Mouse (Mus musculus): ENCODE results near the gene Shisa8.

Shisa8 gene

GRCm38 (mm10) chr15:82223251-82223650 is 10.6 kb upstream of the Shisa8 start:
- DNase-seq (ENCODE audit: low read depth, low spot score), result no peak

- DNase-seq (ENCODE audit: low read depth, low spot score), result peak; percentile 33
Observed at GRCm38 (mm10) chr15:82221104-82221860, 8.7 kb upstream of the Shisa8 start.

GRCm38 (mm10) chr15:82220003-82220675 is 7.5 kb upstream of the Shisa8 start:
- no peak for DNase-seq (ENCODE audit: low read depth, low spot score)

DNA sequence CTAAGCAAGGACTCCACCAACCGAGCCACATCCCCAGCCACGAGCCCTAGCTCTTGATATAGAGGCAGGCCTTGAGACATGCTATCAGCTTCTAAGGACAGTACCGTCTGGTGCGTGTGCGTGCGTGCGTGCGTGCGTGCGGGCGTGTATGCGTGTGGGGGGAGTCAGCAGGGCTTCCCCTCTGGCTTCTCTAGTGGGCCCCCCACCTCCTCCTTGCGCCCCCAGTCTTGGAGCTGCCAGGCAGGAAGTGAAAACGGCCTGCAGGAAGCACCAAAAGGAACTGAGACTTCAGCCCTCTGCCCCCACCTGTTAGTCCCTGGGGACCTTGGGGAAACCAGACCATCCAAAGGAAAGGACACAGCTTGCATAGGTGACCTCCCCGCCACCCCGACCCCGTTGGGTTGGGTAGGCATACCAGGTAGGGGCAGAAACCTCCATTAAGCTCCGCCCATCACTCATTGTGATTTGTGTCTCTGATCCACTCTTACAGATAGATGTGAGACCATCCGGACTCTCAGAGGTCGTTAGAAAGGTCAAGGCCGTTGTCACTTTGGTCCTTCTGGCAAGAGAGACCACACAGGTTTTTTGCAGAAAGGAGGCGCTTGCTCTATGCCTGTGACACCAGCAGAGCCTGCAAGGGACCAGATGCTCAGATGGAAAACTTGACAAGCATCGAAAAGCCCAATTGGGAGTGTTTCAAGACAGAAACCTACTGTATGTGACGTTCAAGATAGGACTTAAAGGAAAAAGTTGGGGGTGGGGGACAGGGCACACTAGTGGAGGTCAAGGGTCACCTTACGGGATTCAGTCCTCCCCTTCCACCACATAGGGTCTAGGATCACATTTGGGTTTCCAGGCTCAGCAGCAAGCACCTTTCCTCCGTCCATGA is 6.4 kb upstream of the Shisa8 start:
- DNase-seq (ENCODE audit: low read depth, low spot score), result no peak

GRCm38 (mm10) chr15:82217980-82218379 is 5.4 kb upstream of the Shisa8 start:
- no peak for DNase-seq (ENCODE audit: low read depth, low spot score)

DNA sequence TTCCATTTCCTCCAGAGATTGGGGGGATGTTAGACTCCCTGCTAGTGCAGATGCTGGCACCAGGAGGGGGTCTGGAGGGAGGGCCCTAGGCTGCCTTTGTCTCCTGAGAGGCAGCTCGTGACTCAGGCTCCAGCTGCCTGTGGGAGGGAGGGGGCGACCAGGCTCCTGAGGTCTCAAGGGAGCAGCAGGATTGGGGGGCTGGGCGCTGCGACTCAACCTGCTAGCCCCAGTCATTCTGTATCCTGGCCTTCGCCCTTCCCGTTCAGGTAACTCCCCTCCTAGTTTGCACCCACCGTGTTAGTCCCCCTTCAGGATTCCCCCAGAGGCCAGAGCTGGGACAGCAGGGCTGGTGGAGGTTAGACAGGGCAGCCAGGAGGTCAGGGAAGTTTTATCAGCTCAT is 4.4 kb upstream of the Shisa8 start:
- DNase-seq (ENCODE audit: low read depth, low spot score), result no peak

GRCm38 (mm10) chr15:82216142-82216827 is 3.7 kb upstream of the Shisa8 start:
- DNase-seq (ENCODE audit: low read depth, low spot score), result no peak

GRCm38 (mm10) chr15:82215332-82216046 is 2.9 kb upstream of the Shisa8 start:
- no peak for DNase-seq (ENCODE audit: low read depth, low spot score)

- no peak for DNase-seq (ENCODE audit: low read depth, low spot score)
Observed at GRCm38 (mm10) chr15:82213222-82213621, 607 bp upstream of the Shisa8 start.

DNA sequence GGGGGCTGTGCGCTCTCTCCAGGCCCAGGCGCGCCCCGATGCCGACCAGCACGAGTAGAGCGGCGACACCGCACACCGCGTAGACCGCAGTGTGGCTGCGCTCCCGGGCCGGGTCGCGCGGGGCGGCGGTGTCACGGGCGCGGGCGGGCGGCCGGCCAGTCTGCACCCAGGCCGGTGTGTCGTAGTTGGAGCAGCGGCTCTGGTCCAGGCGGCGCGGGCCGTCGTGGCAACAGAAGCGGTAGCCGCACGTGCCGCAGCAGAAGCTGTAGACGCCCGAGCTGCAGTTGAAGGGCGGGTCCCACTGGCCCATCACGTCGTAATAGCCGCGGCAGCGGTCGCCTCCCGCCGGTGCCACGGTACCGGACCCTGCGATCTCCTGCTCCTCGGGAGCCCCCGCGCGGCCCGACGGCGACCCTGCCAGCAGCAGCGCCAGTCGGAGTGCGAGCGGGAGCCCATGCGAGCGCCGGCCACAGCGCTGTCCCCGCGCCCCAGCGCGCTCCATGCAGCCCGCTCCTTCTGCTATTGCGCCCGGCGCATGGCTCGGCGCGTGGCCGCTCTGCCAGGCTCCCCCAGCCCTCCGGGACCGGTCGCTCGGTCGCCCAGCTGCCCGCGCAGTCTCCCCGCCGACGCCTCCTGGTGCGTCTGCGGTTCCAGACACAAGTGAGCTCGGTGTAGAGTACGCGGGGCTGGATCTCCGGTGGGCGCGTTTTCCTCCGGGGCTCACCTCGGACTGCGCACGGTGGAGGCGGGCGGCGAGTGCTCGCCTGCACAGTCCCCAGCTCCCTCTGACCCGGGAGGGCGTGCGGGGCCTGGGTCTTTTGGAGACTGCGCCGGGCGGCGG is 484 bp downstream of the Shisa8 start:
- DNase-seq (ENCODE audit: low read depth, low spot score), result peak; percentile 20

- no peak for DNase-seq (ENCODE audit: low read depth, low spot score)
Observed at GRCm38 (mm10) chr15:82211281-82211680, 1.3 kb downstream of the Shisa8 start.

DNA sequence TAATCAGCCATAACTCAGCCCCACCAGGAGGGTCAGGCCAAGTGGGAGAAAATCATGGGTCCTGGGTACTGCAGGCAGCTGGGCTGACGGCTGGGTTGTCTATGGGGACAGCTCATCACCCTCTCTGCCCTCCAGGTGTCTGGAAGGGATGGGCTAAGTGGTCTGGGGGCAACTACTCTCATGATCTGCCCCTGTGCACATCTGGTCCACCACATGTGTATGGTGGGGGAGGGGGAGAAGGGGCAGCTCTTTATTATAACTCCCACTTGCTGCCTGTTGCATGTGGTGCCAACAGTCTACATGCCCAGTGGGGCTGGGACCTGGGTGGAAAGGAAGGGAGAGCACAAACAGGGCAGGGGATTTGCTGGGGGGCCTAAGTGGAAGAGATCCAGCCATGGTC is 1.8 kb downstream of the Shisa8 start:
- DNase-seq (ENCODE audit: low read depth, low spot score), result no peak

- DNase-seq (ENCODE audit: low read depth, low spot score), result no peak
Observed at GRCm38 (mm10) chr15:82209295-82210050, 3.1 kb downstream of the Shisa8 start.

DNA sequence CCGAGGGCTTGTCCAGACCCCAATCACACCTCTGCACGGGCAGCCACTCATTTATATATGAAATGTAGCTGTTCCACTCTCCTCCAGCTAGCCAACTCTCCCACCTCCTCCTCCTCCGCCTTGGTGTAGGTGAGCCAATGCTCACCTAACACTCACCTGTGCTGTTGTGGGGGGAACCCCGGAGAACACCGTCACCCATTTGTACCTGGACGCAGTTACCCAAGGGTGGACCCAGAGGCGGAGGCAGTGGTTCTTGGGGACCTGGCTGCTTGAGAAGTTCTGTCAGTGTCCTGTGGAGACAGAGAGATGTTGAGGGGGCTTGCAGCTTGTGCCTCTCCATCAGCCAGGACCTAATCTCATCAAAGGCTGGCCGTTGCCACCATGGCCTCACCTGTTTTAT is 4.3 kb downstream of the Shisa8 start:
- no peak for DNase-seq (ENCODE audit: low read depth, low spot score)

GRCm38 (mm10) chr15:82207504-82208219 is 5.0 kb downstream of the Shisa8 start:
- DNase-seq (ENCODE audit: low read depth, low spot score), result no peak

GRCm38 (mm10) chr15:82207105-82207459 is 5.5 kb downstream of the Shisa8 start:
- DNase-seq (ENCODE audit: low read depth, low spot score), result no peak

DNA sequence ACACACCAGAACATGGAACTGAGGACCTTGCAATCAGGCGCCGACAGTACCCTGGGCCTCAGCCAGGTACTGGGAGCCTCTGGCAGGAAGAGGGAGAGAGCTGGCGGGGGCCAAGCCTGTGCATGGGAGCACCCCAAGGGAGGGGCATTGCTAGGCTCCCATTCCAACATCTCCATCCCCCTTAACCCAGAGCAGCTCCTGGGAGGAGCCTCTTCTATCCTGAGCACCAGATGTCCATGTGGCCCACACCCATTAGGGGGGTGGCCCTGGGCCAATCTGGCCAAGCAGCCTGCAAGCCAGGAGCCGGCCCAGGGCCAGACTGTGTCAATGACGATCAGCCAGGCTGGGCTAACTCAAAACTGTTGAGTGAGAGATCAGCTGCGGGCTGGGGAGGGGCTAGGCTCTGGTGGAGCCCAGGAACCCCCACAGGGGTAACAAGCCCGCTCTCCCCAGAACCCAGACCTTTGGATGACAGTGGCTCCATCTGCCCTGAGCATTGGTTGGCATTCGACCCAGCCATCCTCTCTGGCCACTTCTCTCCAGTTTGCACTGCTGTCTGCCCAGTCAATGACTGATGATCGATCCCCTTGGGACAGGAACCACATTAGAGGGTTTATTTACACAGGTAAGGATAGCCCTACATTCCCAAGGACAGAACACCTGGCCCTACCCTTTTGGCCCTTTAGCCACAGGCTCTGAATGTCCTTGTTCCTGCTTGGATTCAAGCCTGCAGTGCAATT is 6.1 kb downstream of the Shisa8 start:
- no peak for DNase-seq (ENCODE audit: low read depth, low spot score)

Data from CD4-positive, CD25-positive, alpha-beta regulatory T cell, adult 2 months (primary cell).